Mouse (Mus musculus) left cerebral cortex, postnatal 4 days (tissue): ENCODE measurements around the gene Ppp2ca. TPM values are rescaled to one million over a fixed set of nuclear protein-coding genes. Genes with fewer than 3 reads are reported as not detected.
"Not testable (repeated sequence)": the region's sequence is repeated elsewhere in the genome, so short reads cannot be mapped to it uniquely, and the experiment has no call there.

ENCODE experiments used
- DNase-seq: peaks from one replicate; pipeline ENCODE4 v3.0.0-alpha.2; 2022
- intact Hi-C: fragments of 180-260 bp; cut with DNase I; formaldehyde crosslinking; loops from one replicate; pipeline ENCODE4 v1.15.1; 2025
- microRNA-seq: library from miRNA; unstranded; fragments of <30 nt; microRNA quantifications from one replicate; pipeline ENCODE4 v1.2.0, GENCODE M21; 2022
- total RNA-seq, 2 experiments: library from RNA; stranded (reverse); gene quantifications; 2 replicates each; pipeline ENCODE4 v1.2.3; 2021

The Ppp2ca gene
- total RNA-seq, 2 experiments from 2014 or later: 132 to 134 TPM

DNA sequence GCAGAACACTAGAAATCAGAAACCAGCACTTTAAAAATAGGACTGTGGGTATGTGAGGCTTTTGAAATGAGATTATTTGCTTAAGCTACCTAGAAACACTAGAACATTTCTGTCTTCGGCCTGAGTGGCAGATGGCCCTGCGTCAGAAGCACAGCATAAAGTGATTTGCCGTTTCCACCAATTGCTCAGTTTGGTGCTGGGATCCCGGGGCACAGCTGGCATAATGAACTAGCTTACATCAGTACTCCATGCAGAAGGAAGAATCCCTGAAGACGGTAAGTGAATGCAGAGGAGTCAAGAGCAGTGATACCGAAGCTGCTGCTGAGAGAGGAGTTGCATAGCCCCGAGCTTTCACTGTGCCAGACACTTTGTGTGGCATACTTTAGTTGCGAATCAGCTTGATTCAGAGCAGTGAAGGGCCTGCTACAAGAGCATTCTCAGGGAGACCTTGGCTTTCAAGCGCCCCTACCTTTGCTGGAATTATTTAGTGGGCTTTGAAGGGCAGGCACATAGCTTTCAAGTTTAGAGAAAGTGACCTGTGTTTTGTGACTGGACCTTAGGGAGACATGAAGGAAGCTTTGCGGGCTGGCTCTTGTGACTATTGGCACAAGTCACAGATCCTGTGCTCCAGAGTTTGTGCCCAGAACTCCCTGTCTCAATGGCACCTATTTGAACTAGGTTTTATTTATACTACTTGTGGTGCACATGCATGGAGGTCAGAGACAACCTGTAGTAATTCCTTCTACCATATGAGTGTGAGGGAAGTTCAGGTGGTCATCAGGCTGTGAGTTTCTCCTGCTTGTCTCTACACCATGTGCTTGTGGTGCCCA lies 31.4 kb downstream of the Ppp2ca start:
- intact Hi-C loops: no loop called here
- no peak for DNase-seq

DNA sequence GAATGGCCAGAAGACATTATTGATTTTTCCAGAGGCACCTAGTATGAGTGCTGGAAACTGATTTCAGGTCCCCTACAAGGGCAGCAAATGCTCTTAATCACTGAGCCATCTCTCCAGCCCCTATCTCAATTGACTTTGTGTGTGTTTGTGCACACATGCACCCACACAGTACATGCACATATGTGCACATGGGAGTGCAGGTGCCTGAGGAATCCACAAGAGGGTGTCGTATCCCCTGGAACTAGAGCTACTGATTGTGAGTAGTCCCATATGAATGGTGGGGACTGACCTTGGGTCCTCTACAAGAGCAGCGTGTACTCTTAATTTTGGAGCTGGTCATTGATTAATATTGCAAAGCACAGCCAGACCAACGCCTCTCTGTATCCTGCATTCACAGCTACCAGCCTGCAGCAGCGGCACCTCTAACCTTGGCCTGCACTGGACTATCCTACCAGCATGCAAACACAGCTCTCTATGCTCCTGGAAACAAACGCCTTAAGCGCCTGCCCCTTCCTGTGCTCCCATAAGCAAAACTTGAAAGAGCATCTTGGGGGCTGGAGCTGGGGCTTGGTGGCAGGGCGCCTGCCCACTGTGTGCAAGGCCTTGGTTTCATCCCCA lies 32.1 kb downstream of the Ppp2ca start:
- intact Hi-C loops: no loop called here
- no peak for DNase-seq

DNA sequence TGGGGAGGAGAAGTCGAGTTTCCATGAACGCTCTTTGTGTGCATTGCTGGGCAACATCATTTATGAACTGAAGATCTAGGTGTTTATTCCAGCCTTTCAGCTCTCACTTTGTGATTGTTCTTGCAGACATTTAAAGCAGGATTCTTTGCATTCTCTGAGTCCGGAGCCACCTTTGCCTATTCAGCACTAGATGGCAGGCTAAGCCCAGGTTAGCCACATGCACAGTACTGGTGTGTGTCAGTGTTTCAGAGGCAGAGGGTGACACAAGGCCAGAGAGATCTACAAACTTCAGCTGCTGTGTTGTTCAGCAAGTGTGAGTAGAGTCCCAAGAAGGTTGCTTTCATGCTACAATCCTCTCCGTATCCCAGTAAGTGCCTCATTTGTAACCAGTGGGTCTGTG lies 45.2 kb downstream of the Ppp2ca start:
- not testable (repeated sequence) for DNase-seq
- intact Hi-C loops: loop anchor here (10.0 kb wide), 1 partner anchor 81 kb away; no protein-coding TSS in a partner anchor

DNA sequence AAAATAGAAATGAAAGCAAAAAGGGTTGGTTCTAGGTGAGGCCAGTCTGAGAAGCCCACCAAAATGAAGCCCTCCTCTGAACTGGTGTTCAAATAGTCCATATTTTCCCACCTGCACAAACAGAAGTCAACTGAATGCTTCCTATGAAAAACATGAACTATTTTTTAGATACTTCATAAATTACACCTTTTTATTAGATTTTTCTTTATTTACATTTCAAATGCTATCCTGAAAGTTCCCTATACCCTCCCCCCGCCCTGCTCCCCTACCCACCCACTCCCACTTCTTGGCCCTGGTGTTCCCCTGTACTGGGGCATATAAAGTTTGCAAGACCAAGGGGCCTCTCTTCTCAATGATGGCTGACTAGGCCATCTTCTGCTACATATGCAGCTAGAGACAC lies 46.9 kb downstream of the Ppp2ca start, which contains the start of gene Olfr1373:
TSS of gene Olfr1373 (minus strand) at position 101 of the 400 bp plus-strand sequence.
- not testable (repeated sequence) for DNase-seq
- intact Hi-C loops: loop anchor here (10.0 kb wide), 1 partner anchor 79 kb away; no protein-coding TSS in a partner anchor

DNA sequence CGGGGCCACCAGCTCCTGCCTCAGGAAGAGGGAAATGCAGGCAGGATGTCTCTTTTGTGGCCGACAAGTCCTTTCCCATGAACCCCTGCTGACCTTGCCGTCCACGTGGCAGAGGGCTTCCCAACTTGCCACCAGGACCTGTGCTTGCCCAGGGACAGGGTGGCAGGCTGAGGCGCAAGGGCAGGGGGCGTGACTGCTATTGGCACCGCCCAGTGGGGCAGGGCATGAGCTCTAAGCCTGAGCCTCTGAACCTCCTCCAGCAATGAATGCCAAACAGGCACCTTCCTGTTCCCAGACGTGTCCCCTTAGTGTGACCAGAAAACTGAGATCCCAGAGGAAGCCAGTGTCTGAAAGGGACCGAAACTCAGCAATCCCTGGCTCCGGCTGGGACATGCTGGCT lies 65.4 kb downstream of the Ppp2ca start:
- intact Hi-C loops: no loop called here
- DNase-seq: no peak

DNA sequence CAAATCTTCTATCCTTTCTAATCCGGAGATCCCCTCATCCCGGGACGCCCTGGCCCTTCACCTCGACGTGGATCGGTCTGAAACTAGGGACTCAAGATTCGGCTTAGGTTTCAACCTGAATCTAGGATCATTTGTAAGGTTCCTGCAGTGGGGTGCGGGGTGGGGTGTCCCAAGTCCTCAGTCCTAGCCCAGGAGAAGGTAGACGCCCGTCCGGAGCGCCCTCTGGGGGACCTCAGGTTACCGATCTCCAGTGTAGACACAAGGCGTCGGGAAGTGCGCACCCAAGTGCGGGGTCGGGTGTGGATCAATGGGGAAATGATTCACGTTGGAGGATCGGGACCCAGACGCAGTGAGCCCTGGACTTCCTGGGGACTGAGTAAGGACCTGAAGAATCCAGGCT lies 68.6 kb downstream of the Ppp2ca start:
- no peak for DNase-seq
- intact Hi-C loops: no loop called here

DNA sequence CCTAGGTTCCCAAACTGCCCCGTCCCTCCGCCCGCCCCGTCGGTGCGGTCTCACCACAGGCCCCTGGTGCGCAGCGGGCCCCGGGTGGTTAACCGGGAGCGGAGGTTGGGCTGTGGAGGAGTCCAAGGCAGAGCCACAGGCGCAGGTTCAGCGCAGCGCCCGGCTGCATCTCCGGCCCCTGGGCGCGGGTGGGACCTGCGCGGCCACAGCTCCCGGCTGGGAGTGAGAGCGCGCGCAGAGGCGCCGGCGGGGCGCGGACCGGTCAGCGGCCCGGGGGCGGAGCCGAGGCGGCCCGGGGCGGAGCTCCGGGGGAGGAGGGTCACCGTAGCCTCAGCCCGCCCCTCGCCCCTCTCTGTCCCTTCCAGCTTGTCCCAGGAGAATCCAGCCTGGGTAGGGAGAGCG lies 69.4 kb downstream of the Ppp2ca start:
- intact Hi-C loops: not testable (repeated sequence)

DNA sequence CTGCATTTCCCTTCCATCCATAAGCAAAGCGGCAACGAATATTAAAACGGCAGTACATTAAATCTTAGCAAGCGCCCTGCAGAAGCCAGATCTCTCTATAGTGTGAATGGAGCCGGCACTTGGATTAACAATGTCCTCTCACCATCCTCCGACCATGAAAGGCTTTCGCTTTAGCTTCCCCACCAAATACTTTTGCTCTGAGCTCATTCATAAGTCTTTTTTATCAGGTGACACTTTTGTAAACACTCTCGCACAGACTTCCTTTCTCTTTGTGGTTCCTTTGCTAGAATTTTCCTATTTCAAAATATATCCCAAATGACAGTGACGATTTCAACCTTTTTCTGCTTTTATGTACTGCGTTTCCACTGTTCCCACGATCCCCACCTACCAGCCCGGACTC lies 70.0 kb downstream of the Ppp2ca start:
- intact Hi-C loops: no loop called here
- DNase-seq: no peak

More for the DNA sequence above, 69.4 kb downstream of the Ppp2ca start:
- DNase-seq: not testable (repeated sequence)

Small RNAs within 50 kb of the gene (microRNA-seq; reads per million reads assigned to microRNA genes)
- gene Gm24157 (not detected), gene Mir3061 (20.8 reads per million, percentile 36 among the genes with 10 or more reads in this experiment)

Other genes starting within 250 kb of the Ppp2ca start
- gene Jade2, start 241.0 kb upstream of the Ppp2ca start, total RNA-seq: 1 to 10 TPM; 2.5 to 3.0 TPM
- gene Cdkn2aipnl, start 131.0 kb upstream of the Ppp2ca start, total RNA-seq: 10 to 100 TPM; 52.8 to 53.3 TPM
- 100 to 1,000 TPM; 122 to 133 TPM for gene Ube2b, start 97.9 kb upstream of the Ppp2ca start, total RNA-seq
- gene Cdkl3, start 94.5 kb upstream of the Ppp2ca start, total RNA-seq: 10 to 100 TPM; 32.4 to 32.6 TPM
- not detected for gene Olfr1373, start 46.8 kb downstream of the Ppp2ca start, total RNA-seq
- not detected for gene Olfr1371, start 115.3 kb downstream of the Ppp2ca start, total RNA-seq
- gene Skp1a, start 133.3 kb downstream of the Ppp2ca start, total RNA-seq: 100 to 1,000 TPM; 474 to 484 TPM
- gene Tcf7, start 184.3 kb downstream of the Ppp2ca start, total RNA-seq: 1 to 10 TPM; 6.9 to 7.3 TPM